Mouse (Mus musculus) left cerebral cortex, postnatal 10 days (tissue): ENCODE measurements at regions not wholly inside any gene's neighbourhood (a gene's known extent, or its start where the extent isn't known, plus 50 kb on each side); places are given as distances from the start of the nearest gene placed in this dataset.

Source experiments
- DNase-seq, 2 experiments: peaks; one replicate each; pipeline ENCODE4 v3.0.0; 2021 to 2022; ENCODE audit warnings: low spot score in 2 of 2, mixed read lengths in 1 of 2; ENCODE audit errors: extremely low spot score in 1 of 2
- intact Hi-C: fragments of 180-260 bp; cut with DNase I; formaldehyde crosslinking; loops from one replicate; pipeline ENCODE4 v1.15.1; 2025

DNA sequence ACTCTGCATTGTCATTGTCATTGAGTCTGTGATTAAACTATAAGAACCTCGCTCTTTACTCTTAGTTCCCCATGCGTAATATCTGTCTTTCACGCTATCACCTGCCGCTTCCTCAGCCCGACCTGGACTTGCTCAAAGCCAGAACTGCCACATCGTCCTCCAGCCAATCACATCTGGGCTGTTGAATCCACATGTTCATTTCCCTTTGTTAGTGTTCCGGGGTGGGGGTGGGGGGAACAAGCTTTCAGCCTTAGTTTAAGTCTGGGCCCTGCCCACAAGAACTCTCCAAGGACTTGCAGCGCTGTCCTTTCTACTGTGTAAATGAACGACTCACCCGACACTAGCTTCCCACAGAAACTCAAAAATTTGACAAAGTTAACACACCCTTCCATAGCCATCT, 2154.6 kb upstream of the Gm7489 start:
- intact Hi-C loops, result no loop called here
- DNase-seq, result no peak

DNA sequence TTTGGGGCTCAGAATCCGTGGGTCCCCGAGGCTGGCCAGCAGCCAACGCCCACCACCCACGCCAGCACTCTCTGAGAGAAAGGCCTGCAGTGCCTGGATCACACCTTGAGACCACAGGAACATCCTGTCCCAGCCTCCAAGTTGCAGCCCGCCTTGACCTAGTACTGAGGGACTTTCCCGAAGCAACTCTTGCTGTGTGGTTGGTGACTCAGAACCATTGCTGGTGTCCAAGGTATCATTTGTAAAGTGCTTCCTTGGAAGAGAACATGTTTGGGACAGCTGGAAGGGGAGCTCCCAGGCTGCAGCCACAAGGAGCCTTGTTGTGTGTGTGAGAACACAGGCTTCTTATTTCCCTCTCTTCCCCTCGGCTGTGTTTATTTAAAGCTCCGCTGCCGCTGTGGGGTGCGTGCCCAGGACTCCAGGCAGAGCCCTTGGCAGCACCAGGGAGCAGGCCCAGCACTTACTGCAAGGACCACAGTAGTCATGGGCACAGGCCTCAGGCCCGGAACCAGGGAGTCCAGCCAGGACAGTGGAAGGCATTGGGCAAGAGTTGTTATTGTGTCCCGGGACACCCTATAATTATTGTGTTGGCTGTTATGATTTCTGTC, 2153.8 kb upstream of the Gm7489 start:
- DNase-seq, result peak; percentile 31 to 35
- intact Hi-C loops, result no loop called here

DNA sequence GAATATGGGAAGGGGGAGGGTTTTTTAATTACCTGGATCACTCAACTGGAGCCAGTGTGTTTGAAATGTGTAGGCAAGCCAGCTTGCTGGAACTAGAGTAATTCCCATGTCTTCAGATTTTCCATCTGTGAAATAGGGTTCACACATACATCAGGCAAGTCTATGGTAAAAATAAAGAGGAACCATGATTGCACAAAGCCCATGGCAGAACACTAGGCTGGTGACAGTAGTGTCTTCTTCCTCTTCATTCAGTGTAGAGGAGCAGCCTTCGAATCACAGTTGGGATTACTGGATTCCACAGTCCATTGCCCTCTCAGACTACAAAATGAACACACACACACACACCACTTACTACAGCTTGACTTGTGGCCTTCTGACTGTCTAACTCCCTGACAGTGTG, 2150.5 kb upstream of the Gm7489 start:
- intact Hi-C loops, result no loop called here
- no peak for DNase-seq
